Mouse (Mus musculus) megakaryocyte, adult 5-6 weeks (primary cell): ENCODE data around the gene St8sia1. TPM values are rescaled to one million over a fixed set of nuclear protein-coding genes. Genes with fewer than 3 reads are reported as not detected.
A peak's percentile ranks its signal among the peaks of the same experiment; 100 is the strongest.
"Not testable (repeated sequence)": the region's sequence is repeated elsewhere in the genome, so short reads cannot be mapped to it uniquely, and the experiment has no call there.

Experiments
- ATAC-seq: 2 replicates; pipeline ENCODE4 v1.8.0; 2016; ENCODE audit warnings: mild to moderate bottlenecking, inconsistent platforms; ENCODE audit not compliant: poor library complexity, severe bottlenecking
- total RNA-seq, 2 experiments: library from RNA; stranded (forward) in 1 of 2; stranded (reverse) in 1 of 2; fragments of 153-499, 151-499 nt in 1 of 2; fragments of 221-1000, 200-1000 nt in 1 of 2; gene quantifications; 2 replicates each; pipeline versions ENCODE4 v1.2.3 to v1.2.4; 2015 to 2017

St8sia1 gene
- total RNA-seq (2015) (1.3 and 1.4 TPM in 2 replicates), total RNA-seq (2017) (0.48 and 0.85 TPM in 2 replicates)

- 0 out of 2 replicates have a peak, but pooled peaks have one; percentile 9 for ATAC-seq
Observed at GRCm38 (mm10) chr6:142964076-142964530, at the start of gene St8sia1. Gene St8sia1, minus strand, starts transcription at chr6:142964452.

- no peak for ATAC-seq
Observed at GRCm38 (mm10) chr6:143012513-143013215, 48.4 kb upstream of the St8sia1 start.

DNA sequence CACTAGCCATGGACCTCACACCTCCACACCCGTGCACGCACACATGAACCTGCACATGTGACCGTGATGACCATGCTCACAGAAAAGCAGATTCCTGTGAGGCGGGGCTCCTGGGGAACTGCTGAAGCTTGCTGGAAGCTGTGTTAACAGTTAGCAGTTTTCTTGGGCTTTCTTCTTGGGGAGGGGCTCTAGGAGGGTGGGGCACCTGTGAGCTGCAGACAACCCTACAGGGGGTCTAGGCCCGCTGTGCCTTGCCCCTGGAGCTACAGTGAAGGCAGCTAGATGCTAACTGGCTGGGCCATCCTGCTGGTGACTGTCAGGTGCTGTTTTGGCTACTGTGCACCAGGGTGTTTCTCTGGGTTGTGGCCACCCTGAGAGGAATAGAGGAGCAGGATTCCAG, 44.6 kb upstream of the St8sia1 start:
- ATAC-seq = no peak

DNA sequence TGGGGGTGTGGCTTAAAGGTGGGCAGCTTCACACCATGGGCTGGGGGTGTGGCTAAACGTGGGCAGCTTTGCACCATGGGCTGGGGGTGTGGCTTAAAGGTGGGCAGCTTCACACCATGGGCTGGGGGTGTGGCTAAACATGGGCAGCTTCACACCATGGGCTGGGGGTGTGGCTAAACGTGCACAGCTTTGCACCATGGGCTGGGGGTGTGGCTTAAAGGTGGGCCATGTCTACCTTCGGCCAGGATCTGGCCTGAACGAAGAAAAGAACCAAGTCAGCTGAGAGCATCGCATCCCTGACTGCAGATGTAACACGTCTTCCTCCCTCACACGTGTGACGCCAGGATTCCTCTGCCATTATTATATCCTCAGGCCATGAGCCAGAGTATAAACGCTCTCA, 41.0 kb upstream of the St8sia1 start:
- peak; percentile 15; the same call in 1 of the 2 replicates for ATAC-seq

GRCm38 (mm10) chr6:143004801-143005200, 40.5 kb upstream of the St8sia1 start:
- ATAC-seq = no peak

- ATAC-seq = no peak
Observed at GRCm38 (mm10) chr6:142998221-142998999, 34.2 kb upstream of the St8sia1 start.

DNA sequence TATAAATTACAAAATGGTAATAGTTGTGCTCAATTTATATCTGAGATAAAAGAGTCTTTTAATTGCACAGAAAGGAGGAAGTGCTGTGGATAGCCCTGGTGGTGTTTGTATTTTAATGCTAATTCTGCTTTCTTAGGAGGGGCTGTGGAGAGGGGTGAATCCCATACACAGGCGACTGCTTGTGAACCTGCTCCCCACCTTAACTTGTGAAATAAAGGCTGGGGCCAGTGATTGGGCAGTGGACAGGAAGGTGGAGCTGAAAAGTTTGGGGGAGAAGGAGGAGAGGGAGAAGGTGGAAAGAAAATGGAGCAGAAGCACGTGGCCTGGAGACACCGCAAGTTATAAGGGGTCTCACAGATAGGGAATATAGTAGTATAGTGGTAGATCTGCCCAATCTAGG, 32.6 kb upstream of the St8sia1 start:
- ATAC-seq = no peak

DNA sequence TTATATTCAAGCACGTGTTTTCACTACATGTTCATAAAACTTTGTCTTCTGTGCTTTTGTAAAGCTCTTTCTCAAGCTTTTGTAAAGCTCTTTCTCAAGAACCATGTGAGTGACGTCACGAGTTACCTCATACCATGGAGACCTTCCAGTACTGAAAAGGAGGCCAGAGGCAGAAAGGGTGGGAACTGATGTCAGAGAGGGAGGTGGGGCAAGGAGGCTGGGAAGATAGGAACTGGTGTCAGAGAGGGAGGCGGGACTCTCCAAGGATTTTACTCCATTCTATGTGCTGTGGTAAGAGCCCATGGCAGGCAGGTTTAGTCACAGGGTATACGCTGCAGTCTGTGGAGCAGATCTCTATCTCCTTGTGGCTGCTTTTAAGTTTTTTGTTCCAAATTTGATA, 31.3 kb upstream of the St8sia1 start:
- ATAC-seq = peak; percentile 67

GRCm38 (mm10) chr6:142994821-142995220, 30.6 kb upstream of the St8sia1 start:
- ATAC-seq = no peak

GRCm38 (mm10) chr6:142993705-142994698, 29.8 kb upstream of the St8sia1 start:
- no peak for ATAC-seq

- no peak for ATAC-seq
Observed at GRCm38 (mm10) chr6:142992971-142993370, 28.7 kb upstream of the St8sia1 start.

GRCm38 (mm10) chr6:142992099-142992498, 27.8 kb upstream of the St8sia1 start:
- no peak for ATAC-seq

- ATAC-seq = peak; percentile 30
Observed at GRCm38 (mm10) chr6:142991391-142992059, 27.3 kb upstream of the St8sia1 start.

GRCm38 (mm10) chr6:142990516-142990915, 26.3 kb upstream of the St8sia1 start:
- ATAC-seq = no peak

DNA sequence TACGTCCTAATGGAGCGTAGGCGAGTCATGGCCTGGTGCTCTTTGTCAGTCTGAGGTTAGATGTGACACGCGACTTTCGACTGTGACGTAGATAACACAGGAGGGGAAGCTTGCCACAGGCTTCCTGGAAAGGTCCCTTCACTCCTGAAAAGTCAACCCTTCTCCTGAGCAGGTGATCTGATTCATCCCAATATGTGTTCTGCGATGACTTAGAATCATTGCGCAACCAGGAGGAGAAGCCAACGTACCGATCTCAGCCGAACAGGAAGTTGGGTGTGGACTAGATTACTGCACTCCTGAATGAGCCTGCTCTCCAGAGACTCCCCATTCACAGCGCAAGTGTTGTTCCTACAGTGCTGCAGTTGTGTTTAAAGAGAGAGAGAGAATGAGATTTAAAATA, 25.2 kb upstream of the St8sia1 start:
- peak; percentile 81 for ATAC-seq

GRCm38 (mm10) chr6:142988753-142989152, 24.5 kb upstream of the St8sia1 start:
- peak; percentile 76 for ATAC-seq

GRCm38 (mm10) chr6:142988231-142988630, 24.0 kb upstream of the St8sia1 start:
- ATAC-seq = no peak

DNA sequence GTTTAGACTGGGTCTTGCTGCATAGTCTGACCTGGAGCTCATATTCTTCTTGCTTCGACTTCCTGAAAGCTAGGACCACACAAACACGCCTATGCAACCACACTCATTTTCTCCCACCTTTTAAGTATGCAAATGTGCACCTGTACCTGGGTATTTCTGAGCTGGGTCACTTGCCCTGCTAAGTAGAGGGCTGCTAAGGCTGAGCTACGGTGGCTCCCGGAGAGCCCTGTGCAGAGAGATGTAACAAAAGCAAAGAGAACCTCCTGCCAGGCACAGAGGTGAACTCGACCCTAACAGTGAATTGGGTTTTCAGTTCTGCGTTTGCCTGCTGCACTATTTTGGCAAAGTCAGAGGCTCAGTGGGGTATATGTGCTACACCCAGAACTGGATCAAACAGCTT, 23.4 kb upstream of the St8sia1 start:
- no peak for ATAC-seq

- not testable (repeated sequence) for ATAC-seq
Observed at GRCm38 (mm10) chr6:142986706-142987105, 22.5 kb upstream of the St8sia1 start.

DNA sequence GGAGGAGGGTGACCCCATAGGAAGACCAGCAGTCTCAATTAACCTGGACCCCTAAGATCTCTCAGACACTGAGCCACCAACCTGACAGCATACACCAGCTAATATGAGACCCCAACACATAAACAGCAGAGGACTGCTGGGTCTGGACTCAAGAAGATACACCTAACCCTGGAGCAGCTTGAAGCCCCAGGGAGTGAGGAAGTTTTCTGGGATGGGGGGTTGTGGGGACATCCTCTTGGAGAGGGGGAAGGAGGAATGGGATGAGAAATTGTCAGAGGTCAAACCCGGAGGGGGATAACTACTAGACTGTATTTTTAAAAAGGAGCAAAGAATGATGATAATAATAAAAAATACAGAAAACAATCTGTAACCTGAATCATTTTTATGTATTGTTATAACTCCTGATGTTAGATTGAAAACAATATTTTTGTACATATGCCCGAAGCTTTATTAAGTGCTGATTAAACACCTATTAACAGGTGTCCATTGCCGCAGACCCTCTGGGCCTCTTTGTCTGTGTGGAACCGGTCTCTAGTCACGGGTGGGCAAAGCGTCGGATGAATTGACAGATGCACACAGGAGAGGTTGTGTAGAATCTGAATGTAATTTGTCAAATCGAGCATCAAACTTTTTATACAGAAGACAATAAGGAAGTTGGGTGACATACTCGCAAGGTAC, 21.4 kb upstream of the St8sia1 start:
- ATAC-seq = not testable (repeated sequence)
